Mouse (Mus musculus): ENCODE measurements around the gene Fpr3. TPM values are rescaled to one million over a fixed set of nuclear protein-coding genes. Genes with fewer than 3 reads are reported as not detected.
A peak's percentile ranks its signal among the peaks of the same experiment; 100 is the strongest.
"Not testable (repeated sequence)": the region's sequence is repeated elsewhere in the genome, so short reads cannot be mapped to it uniquely, and the experiment has no call there.

The Fpr3 gene
- total RNA-seq (2021): not detected

GRCm38 (mm10) chr17:17887774-17888248, at the start of gene Fpr3, which contains the start of gene Fpr2:
Gene Fpr3 (plus strand): TSS chr17:17887852.
Gene Fpr2 (plus strand): TSS chr17:17887824.
- intact Hi-C loops (cut with DNase I): no loop called here
- DNase-seq: no peak

GRCm38 (mm10) chr17:17837919-17838701, 49.5 kb upstream of the Fpr3 start:
- intact Hi-C loops (cut with DNase I): no loop called here
- peak; percentile 95 for DNase-seq

GRCm38 (mm10) chr17:17839276-17839675, 48.4 kb upstream of the Fpr3 start:
- DNase-seq: no peak
- intact Hi-C loops (cut with DNase I): no loop called here

GRCm38 (mm10) chr17:17840796-17841195, 46.9 kb upstream of the Fpr3 start:
- DNase-seq: no peak
- intact Hi-C loops (cut with DNase I): no loop called here

- intact Hi-C loops (cut with DNase I): no loop called here
- no peak for DNase-seq
These were observed 44.0 kb upstream of the Fpr3 start for GRCm38 (mm10) chr17:17843534-17844261.

GRCm38 (mm10) chr17:17844606-17845005, 43.0 kb upstream of the Fpr3 start:
- DNase-seq; intact Hi-C loops (cut with DNase I): not testable (repeated sequence)

- intact Hi-C loops (cut with DNase I): no loop called here
- no peak for DNase-seq
These were observed 42.2 kb upstream of the Fpr3 start for GRCm38 (mm10) chr17:17845187-17846027.

- intact Hi-C loops (cut with DNase I): no loop called here
- no peak for DNase-seq
These were observed 38.7 kb upstream of the Fpr3 start for GRCm38 (mm10) chr17:17848988-17849387.

- intact Hi-C loops (cut with DNase I): no loop called here
- DNase-seq: no peak
These were observed 37.5 kb upstream of the Fpr3 start for GRCm38 (mm10) chr17:17849906-17850712.

- no peak for DNase-seq
- intact Hi-C loops (cut with DNase I): no loop called here
These were observed 32.4 kb upstream of the Fpr3 start, which contains the start of gene Has1 for GRCm38 (mm10) chr17:17855064-17855838. Gene Has1 (minus strand): TSS chr17:17855205.

GRCm38 (mm10) chr17:17856612-17857011, 31.0 kb upstream of the Fpr3 start:
- DNase-seq: no peak
- intact Hi-C loops (cut with DNase I): no loop called here

GRCm38 (mm10) chr17:17857446-17857845, 30.2 kb upstream of the Fpr3 start:
- intact Hi-C loops (cut with DNase I): no loop called here
- peak; percentile 17 for DNase-seq

- DNase-seq: no peak
These were observed 27.5 kb upstream of the Fpr3 start for GRCm38 (mm10) chr17:17860110-17860509.

GRCm38 (mm10) chr17:17862360-17862759, 25.3 kb upstream of the Fpr3 start:
- no peak for DNase-seq
- intact Hi-C loops (cut with DNase I): no loop called here

More at GRCm38 (mm10) chr17:17860110-17860509, 27.5 kb upstream of the Fpr3 start:
- intact Hi-C loops (cut with DNase I): no loop called here

- DNase-seq: no peak
- intact Hi-C loops (cut with DNase I): no loop called here
These were observed 22.5 kb upstream of the Fpr3 start for GRCm38 (mm10) chr17:17865168-17865567.

- intact Hi-C loops (cut with DNase I): no loop called here
- DNase-seq: no peak
These were observed 20.7 kb upstream of the Fpr3 start for GRCm38 (mm10) chr17:17866801-17867469.

- DNase-seq: no peak
- intact Hi-C loops (cut with DNase I): no loop called here
These were observed 16.6 kb upstream of the Fpr3 start for GRCm38 (mm10) chr17:17870892-17871550.

GRCm38 (mm10) chr17:17871697-17872096, 16.0 kb upstream of the Fpr3 start:
- intact Hi-C loops (cut with DNase I): no loop called here

More at GRCm38 (mm10) chr17:17871697-17872096, 16.0 kb upstream of the Fpr3 start:
- DNase-seq: no peak

Data from left cerebral cortex, postnatal 4 days (tissue).